Mouse (Mus musculus): ENCODE data around the gene Cmtm5.
"Not testable (repeated sequence)": the region's sequence is repeated elsewhere in the genome, so short reads cannot be mapped to it uniquely, and the experiment has no call there.

DNA sequence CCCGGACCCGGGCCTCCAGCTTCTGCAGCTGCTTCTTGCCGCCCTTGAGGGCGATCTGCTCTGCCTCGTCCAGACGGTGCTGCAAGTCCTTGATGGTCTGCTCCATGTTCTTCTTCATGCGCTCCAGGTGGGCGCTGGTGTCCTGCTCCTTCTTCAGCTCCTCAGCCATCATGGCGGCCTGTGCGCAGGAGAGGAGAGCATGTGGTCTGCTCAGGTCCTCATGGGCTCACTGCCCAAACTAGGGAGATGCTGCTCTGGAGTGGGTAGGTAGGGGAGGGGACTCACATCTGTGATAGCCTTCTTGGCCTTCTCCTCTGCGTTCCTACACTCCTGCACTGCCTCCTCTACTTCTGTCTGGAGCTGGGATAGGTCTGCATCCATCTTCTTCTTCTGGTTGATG, 36.7 kb downstream of the Cmtm5 start:
- not testable (repeated sequence) for TF ChIP-seq CTCF (IDR thresholded peaks at IDR 0.05; ENCODE audit: low read depth, low read length); POLR2A (IDR thresholded peaks at IDR 0.05; ENCODE audit: extremely low read depth, insufficient read depth, low read length)
